Mouse (Mus musculus) embryonic fibroblast, embryonic 13.5 days (primary cell): ENCODE results near the gene Hepacam.

Experiments used
- CTCF ChIP-seq: IDR thresholded peaks from 2 replicates; pipeline ENCODE4 v1.5.1; 2011; ENCODE audit warnings: mild to moderate bottlenecking, control low read depth, low read length, moderate library complexity, borderline replicate concordance; ENCODE audit not compliant: insufficient read depth
- POLR2A ChIP-seq: IDR thresholded peaks from 2 replicates; pipeline ENCODE4 v1.6.1; 2011; ENCODE audit warnings: low read depth, mild to moderate bottlenecking, control low read depth, low read length, moderate library complexity

GRCm38 (mm10) chr9:37434932-37435331, 67.8 kb downstream of the Hepacam start:
- TF ChIP-seq CTCF (no peak), POLR2A (no peak)
